Mouse (Mus musculus) gonadal fat pad, adult 2 months (tissue): ENCODE data around the gene Ssbp2. TPM values are rescaled to one million over a fixed set of nuclear protein-coding genes. Genes with fewer than 3 reads are reported as not detected.

Source experiments
- DNase-seq: peaks from one replicate; pipeline ENCODE4 v3.0.0-alpha.2; 2012; ENCODE audit warnings: low read depth
- polyA plus RNA-seq: library from polyadenylated mRNA; depleted of rRNA; stranded (reverse); fragments of >200 nt; gene quantifications from 2 replicates; pipeline ENCODE4 v1.2.3, GENCODE M21; 2012; rRNA removed

Ssbp2 gene
- polyA plus RNA-seq, 1 experiment, result 19.5 TPM

DNA sequence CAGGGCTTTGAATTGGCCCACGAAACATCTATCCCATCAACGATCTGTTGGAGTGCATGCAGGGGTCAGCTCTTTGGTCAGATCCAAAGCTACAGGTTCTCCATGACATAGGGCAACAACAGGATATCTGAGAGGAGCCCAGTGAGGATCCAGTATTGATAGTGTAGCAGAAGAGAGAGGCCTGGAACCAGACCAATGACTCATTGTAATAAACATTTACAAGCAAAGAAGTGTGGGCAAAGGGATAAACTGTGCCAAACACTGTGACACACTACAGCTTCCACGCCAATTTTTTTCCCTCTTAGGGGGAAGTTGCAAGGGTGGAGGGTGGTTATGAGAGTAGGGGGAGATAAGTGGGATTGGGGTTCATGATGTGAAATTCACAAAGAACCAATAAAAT is 264.1 kb downstream of the Ssbp2 start:
- no peak for DNase-seq

DNA sequence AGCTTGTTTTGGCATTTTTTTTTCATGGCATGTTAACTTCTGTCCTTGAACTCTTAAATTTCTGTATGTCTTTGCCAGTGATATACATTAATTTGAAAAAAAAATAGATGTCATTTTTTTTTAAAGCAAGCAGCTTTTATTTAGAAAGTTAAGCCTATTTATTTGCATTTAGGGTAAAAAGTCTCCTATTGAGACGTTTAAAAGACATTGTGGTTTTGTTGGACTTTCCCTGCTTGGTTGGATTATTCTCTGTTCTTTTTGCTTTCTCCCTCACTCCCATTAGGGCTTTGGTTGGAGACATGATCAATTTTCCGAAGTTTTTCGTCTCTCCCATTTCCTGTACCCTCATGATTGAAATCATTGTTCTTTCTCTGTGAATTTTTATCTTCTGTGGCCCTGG is 265.0 kb downstream of the Ssbp2 start:
- no peak for DNase-seq

DNA sequence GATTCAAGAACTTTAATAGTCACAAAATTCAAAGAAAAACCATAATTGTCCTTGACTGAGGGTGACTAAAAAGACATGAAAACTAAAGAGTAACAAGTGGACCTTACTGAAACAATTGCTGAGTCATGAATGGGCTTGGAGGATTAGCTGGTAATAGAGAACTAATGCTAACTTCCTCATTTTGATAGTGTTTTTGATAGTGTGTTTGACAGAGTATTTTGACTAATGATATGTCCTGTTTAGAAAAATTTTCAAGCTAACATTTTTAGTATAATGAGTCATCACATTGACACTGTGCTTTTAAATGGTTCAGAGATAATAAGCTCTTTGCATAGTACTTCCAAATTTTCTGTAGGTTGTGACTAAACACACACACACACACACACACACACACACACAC is 267.8 kb downstream of the Ssbp2 start:
- DNase-seq, result no peak

DNA sequence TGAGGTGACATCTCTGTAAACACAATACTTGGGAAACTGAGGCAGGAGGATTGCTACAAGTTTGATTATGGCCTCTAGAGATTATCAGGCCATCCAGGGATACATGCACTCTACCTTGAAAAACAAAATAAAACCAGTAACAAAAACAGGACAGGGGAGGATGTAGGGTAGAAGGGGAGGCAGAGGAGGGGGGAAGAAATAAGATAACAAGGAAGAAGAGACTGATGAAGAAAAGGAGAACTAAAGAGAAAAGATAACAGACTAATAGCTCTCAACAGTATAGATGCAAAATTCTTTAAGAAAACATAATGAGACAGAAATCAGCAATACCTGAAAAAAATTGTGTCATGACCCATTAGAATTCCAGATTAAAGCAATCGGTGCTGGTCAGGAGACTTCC is 277.1 kb downstream of the Ssbp2 start:
- no peak for DNase-seq

DNA sequence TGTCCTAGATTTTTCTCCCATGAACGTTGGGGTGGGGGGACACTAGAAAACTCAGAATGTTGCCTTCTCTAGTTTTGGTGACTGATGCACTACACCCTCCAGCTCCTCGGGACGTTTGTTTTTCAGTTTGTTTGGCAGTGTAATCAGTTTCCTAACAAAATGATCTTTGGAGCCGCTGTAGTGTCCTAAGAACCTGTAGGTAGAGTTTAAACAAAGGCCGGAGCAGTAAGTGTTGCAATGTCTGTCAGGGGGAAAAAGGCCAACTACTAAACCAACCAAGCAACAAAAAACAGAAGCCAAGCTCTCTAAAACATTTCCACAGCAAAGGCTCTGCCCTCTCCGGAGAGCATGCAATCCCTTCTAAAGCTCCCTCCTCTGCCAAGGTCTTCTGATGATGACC is 280.8 kb downstream of the Ssbp2 start:
- DNase-seq, result peak; percentile 49

DNA sequence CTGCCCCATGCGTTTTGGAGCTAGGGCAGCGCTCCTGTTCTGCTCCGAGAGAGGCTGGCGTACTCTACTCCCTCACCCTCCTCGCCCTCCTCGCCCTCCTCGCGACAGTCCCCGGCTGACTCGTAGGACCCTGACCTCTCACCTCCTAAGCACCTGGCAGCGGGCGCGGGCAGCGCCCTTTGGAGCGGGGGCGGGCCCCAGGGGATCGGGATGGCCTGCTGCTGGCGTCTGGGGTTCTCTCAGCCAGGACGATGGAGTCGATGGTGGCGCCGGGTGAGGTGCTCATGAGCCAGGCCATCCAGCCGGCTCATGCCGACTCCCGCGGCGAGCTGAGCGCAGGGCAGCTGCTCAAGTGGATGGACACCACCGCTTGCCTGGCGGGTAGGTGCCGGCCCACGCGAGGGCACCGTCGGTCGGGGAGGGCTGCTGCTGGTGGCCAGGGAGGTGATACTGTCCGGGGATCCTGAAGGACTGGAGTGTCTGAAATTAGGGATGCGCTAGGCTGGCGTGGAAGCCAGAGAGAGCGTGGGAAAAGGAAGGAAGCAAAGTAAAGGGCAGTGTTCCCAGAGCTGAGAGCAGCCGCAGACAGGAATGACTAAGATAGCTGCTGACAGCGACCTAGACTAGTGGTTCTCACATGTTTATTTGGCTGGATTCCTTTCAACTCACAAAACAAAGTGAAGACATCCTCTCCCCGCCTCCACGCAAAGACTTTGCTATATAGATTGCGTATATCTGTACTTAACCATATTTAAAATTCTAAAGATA is 281.4 kb downstream of the Ssbp2 start, which contains the start of gene Acot12:
Gene Acot12, plus strand, starts transcription at position 233 of the 768 bp plus-strand sequence.
- no peak for DNase-seq

DNA sequence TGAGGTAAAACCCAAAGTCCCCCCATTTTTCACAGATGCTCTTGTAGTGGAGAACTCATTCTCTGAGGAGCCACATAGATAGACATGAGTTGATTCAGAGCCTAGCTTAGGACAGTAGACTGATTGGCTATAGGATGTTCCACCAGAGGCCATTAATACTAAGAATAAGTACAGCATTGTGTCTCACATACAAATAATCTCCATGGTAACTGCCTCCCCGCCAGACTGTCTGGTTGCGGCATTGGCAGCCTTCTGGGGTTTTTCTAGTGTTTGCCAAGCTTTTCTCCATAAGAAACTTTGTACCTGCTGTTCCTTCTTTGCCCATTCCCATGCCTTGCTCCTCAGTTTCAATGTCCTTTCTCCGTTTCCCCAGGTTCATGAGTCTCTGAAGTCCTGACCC is 283.1 kb downstream of the Ssbp2 start:
- DNase-seq, result no peak

DNA sequence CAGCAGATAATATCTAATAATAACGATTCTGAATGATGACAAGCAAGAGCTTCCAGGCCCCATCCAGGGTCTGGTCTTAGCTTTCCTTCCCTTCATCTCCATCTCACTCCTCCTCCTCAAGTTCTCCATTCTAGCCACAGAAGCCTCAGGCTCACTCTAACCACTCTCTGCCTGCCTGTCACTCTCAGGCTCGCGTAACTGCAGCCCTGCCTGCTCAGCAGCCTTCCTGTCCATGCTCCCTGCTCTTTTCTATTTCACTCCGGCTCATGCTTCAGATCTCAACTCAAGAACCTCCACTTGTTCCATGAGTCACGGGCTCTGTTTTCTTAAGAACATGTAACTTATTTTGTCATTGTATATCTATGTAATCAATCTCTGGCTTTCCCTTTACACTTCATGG is 286.4 kb downstream of the Ssbp2 start:
- DNase-seq, result no peak

DNA sequence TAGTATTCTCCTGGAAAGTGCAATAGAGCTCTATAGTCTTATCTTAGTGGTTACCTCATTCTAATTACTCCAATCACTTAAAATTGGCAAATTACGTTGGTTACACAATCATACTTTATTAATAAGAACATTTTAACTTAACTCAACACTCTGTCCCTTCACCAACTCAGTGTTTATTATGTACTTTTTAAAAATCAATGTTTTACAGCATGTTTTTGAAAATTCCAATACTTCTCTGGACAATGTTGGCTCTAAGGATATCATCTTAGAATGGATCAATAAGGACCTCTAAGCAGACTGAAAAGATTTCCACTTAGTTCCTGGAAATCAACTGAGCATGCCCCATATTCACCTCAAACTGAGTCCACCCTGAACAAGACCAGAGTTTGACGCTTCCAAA is 288.3 kb downstream of the Ssbp2 start:
- DNase-seq, result no peak

DNA sequence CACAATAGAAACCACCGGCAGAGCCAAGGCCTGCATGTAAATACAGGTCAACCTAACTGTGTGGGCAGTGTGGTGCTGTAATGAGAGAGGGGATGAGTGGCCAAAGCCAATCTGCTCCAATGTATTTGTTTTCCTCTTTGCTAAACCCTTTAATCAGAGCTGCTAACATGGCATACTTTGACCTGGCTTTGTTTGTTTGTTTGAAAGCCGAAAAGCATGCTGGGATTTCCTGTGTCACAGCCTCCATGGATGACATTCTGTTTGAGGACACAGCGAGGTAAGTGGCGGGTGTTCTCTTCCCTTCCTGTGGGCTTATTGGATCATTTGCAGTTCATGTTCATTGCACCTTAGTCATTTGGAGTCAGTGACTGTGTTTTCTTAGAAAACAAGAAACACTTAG is 289.9 kb downstream of the Ssbp2 start:
- DNase-seq, result no peak

Other genes starting within 250 kb of the Ssbp2 start
- gene Atg10, start 236.3 kb upstream of the Ssbp2 start, polyA plus RNA-seq, result 4.3 and 4.7 TPM in 2 replicates